Mouse (Mus musculus) stomach, adult 2 months (tissue): ENCODE measurements around the gene Skap2. TPM values are rescaled to one million over a fixed set of nuclear protein-coding genes. Genes with fewer than 3 reads are reported as not detected.

Source experiments
- polyA plus RNA-seq: library from polyadenylated mRNA; depleted of rRNA; stranded (reverse); fragments of >200 nt; gene quantifications from 2 replicates; pipeline ENCODE4 v1.2.3, GENCODE M21; 2012; rRNA removed

Gene Skap2
- polyA plus RNA-seq: 0.99 and 1.1 TPM in 2 replicates

GRCm38 (mm10) chr6:52012409-52013244 is at the start of gene Skap2:
TSS of gene Skap2 (minus strand) at chr6:52012549.

Other genes with a start within 250 kb of the Skap2 start
- gene Hoxa1, start 145.8 kb upstream of the Skap2 start, polyA plus RNA-seq: 0.04 and 0.12 TPM in 2 replicates
- gene Hoxa2, start 152.3 kb upstream of the Skap2 start, polyA plus RNA-seq: 2.0 and 2.2 TPM in 2 replicates
- 0.04 TPM in 1 of 2 replicates, not detected in the other for gene 5730596B20Rik, start 164.9 kb upstream of the Skap2 start, polyA plus RNA-seq
- gene Hoxa4, start 179.2 kb upstream of the Skap2 start, polyA plus RNA-seq: 1.9 and 2.3 TPM in 2 replicates
- gene Hoxa5, start 192.0 kb upstream of the Skap2 start, polyA plus RNA-seq: 3.2 and 8.2 TPM in 2 replicates
- 0.19 and 0.26 TPM in 2 replicates for gene Hoxa6, start 196.2 kb upstream of the Skap2 start, polyA plus RNA-seq
- gene Hoxa3, start 200.8 kb upstream of the Skap2 start, polyA plus RNA-seq: 4.5 and 6.0 TPM in 2 replicates
- gene Gm28308, start 200.8 kb upstream of the Skap2 start, polyA plus RNA-seq: 0.24 and 0.61 TPM in 2 replicates
- gene Hoxa7, start 209.3 kb upstream of the Skap2 start, polyA plus RNA-seq: 1.8 and 2.3 TPM in 2 replicates
- 0.15 TPM in 1 of 2 replicates, not detected in the other for gene Hoxa9, start 218.5 kb upstream of the Skap2 start, polyA plus RNA-seq
- gene Hoxa10, start 228.3 kb upstream of the Skap2 start, polyA plus RNA-seq: not detected in 2 replicates
- gene Hoxa11, start 233.3 kb upstream of the Skap2 start, polyA plus RNA-seq: not detected in 2 replicates
- not detected in 2 replicates for gene Hoxa13, start 248.3 kb upstream of the Skap2 start, polyA plus RNA-seq